Mouse (Mus musculus) 3T3-L1 (cell line): ENCODE results near the gene Tagap1.
"Not testable (repeated sequence)": the region's sequence is repeated elsewhere in the genome, so short reads cannot be mapped to it uniquely, and the experiment has no call there.

Experiments
- DNase-seq: peaks from one replicate; pipeline ENCODE4 v3.0.0-alpha.2; 2015; ENCODE audit warnings: low read depth, low spot score

Tagap1 gene

DNA sequence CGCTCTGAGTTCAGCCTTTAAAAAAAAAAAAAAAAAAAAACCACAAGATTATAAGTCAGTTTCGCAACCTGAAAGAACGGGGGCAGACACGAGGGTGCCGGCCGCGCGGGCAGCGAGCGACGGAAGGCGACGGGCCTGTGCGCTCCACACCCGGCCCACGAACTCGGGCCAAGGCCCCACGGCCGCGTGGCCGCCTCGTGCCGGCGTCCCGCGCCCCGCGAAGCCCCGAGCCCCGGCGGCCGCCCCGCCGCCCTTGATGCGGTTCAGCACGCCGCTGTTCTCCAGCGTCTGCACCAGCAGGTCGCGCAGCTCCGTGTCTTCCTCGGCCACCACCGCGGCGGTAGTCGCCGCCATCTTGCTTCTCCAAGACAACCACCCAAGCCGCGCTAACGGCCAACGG, at the start of gene Tagap1:
Gene Tagap1 (minus strand): TSS at position 381 of the 400 bp plus-strand sequence.
- DNase-seq: not testable (repeated sequence)

DNA sequence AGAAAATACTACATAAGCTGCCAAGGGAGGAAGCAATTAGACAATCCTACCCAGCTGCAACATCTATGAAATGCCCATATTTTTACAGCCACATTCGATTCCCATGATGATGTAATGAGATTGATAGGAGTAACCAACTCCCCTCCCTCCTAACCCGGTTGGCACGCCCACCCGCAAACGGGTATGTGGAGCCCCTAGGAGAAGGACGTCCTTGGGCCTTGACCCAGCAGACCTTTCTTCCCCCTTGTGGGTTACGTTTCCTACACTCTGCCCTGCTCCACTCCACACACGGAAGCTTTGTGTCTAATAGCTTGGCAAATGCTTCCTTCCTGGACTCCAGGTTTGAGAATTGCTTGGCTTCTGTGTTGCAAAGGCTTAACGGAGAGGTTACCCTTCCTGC, 48.9 kb upstream of the Tagap1 start:
- not testable (repeated sequence) for DNase-seq

DNA sequence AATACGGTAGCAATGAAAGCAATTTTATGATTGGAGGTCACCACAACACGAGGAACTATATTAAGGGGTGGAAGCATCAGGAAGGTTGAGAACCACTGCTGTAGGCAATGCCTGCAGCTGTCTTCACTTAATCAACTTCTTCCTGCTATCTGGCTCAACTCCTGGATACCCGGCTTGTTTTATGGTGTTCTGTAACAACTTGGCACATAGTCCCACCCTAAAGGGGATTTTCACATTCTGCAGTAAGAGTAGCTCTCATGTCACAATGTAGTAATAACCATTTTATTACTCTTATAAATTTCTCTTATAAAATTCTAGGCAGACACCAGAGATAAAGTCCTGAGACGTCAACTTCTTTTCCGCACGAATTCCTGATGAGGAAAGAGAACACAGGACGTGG, 48.5 kb upstream of the Tagap1 start:
- DNase-seq: not testable (repeated sequence)

DNA sequence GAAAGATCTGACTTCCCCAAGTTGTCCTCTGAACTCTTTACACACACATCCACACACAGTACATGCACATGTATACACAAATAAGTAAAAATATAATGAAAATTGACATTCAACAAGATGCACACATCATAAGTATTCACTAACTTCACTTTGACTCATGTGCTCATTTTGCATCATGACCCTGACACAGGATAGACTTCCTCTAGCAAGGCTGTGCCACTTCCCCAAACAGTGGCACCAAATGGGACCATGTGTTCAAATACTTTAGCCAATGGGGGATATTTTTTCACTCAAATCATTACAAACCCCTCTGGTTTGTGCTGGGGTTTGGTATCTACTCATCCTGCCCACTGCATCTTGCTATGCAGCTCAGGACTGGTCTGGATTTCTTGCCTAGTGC, 47.9 kb upstream of the Tagap1 start:
- not testable (repeated sequence) for DNase-seq

DNA sequence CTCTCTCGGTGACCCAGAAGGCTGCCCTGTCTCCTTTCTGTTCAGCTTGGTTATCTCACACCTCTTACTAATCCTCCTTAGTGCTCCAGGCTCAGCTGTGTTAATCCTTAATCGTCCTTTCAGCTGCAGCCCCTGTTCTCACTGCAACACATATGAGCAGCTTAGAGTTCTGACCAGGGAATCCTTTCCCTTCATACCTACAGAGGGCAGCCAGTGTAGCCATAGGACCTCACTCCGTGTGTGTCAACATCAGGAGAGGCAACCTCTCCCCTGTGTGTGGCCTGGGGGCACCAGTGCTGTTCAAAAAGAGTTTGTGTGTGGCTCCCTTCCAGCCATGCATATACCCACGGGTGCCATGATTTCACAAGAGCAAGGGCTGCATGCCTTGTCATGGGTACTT, 44.7 kb upstream of the Tagap1 start:
- not testable (repeated sequence) for DNase-seq

DNA sequence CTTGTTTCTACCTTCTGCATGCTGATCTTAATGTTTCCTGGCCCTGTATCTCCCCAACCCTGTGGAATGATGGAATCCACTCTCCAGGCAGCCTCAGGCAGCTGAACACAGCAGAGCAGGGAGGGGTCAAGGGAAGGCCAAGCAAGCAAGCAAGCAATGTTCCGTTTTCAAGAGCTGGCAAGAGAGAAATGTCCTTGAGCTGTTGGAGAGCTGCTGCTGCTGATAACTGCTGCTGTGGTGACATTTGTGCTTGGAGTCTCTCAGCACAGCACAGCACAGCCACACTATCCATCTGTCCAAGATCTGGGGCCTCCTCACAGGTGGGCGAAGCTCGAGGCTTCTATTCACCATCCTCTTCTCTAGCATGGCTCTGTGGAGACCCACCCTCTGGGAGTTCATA, 42.4 kb upstream of the Tagap1 start:
- DNase-seq: not testable (repeated sequence)

DNA sequence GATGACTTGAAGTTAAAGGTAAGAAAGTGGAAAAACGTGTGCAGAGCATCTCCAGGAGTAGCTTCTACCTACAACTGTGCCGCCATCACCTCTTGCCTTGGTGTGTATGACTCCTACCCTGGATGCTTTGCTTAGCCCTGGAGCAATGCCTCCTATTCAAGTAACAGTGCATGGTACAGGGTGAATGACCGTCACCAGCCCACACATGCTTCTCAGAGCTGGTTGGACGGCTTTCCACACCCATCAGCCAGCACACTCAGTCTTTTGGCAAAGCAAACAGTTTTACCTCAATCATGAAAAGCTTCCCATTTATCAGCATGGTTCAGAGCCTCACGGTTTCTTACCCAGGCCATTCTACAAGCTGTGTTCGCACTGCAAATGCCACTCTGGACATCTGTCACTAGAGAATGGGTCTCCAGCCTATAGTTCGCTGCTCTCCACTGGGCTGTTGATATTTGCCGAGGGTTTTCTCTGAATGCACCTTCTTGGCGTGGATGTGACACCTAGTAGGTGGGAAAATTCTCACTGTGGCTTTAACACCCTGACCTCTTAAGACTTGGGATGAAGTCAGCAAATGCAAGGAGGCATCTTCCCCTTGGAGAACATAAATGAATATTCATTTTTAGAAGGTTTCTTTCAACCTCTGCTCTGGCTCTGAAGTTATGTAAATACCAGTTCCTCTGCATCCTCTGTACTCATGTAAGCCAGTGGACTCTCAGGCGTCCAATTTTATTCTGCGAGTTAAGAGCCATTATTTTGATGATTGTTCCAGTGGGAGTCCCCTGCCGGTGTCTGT, 41.0 kb upstream of the Tagap1 start:
- DNase-seq: not testable (repeated sequence)

DNA sequence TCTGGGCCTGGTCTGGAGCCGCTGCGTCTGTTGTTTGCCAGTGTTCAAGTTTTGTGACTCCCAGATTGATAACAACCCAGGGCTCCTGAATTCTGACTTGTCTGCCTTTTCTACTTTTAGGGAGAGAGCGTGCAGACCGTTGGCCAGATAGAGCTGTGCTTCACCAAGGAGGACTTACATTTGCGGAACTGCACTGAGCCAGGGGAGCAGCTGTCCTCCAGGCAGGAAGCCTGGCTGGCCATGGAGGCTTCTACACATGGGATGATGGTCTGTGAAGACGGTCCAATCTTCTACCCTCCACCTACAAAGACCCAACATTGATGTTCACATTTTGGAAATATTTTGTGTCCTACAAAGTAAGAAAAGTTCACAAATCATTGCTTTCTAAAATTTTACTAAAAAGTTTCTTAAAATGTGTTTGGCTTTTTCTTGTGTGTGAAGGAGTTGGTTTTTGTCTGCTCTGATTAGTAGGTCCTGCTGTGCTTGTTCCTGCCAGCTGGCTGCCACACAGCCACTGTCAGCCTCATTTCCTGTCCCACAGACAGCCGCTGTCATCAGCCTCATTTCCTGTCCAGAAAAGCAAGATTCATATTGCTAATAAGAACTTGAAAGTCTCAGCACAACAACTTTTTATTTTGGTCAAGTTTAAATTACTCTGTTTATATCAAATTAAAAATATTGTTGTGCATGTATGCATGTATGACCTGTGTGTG, 37.0 kb upstream of the Tagap1 start:
- DNase-seq: not testable (repeated sequence)

DNA sequence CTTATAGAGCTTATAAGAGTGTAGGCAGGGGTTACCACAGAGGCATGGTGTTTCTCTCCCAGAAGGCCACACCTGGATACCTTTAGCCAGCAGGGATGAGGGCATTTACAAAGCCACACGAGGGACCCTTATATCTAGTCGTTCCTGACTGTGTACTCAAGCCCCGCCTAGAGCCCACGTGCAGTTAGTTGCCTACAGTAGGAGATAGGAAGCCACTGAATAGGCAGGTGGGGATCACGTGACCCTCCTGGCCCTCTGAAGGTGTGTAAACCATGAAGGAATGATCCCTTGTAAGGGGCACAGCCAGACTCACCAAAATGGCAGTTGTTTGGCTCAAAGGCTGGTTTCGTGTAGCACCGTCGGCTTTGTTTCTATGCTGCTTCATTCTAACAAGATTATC, 35.9 kb upstream of the Tagap1 start:
- not testable (repeated sequence) for DNase-seq

DNA sequence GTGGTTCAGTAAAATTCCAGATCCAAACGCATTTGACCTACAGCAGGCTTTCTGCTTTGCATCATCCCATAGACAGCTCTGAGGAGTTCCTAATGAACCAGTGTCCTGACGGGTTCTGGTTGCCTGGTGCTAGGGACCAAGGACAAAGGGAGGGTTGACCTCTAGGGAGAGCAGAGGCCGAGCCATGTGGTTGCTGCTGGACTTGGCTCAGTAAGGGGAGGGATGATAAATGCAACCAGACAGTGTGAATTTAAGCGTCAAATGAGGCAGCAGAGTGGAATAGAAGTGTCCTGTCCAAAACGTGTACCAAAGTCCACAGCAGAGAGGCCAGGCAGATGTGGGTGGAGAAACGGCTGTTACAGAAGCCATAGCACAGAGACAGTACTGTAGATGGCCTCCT, 34.5 kb upstream of the Tagap1 start:
- DNase-seq: not testable (repeated sequence)

DNA sequence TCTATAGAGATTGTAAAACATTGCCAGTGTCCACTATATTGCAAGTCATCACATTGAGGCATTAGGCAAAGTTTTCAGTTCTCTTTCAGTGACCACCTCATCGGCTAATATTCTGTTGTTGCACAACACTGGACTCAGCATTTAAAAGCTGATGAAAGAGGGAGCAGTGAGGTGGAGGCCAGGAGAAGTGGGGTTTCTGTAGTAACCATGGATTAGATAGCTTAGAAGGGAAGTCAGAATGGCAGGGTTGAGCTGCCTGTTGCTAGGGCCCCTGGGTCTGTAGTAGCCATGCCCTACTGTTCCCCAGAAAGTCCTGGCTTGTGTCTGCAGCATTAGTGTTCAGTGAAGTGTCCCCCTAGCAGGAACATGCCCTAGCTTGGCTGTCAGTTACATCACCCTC, 25.2 kb upstream of the Tagap1 start:
- DNase-seq: not testable (repeated sequence)

DNA sequence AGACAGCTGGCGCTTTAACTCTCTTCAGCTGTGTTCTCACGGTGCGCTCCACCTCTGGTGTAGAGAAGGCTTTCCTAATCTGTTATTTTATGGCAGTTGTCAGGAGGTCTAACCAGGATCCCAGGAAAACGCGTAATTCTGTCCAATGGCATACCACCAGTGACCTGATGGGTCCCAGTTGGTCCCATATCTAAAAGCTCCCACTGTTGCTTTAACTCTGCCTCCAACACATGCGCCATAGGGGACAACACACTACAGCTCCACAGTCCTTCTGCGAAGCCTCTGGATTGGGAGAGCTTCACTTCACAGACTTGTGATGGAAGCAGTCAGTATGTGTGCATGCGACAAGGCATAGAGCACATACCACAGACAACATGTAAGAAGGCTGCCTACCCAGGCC, 19.2 kb upstream of the Tagap1 start:
- DNase-seq: not testable (repeated sequence)

DNA sequence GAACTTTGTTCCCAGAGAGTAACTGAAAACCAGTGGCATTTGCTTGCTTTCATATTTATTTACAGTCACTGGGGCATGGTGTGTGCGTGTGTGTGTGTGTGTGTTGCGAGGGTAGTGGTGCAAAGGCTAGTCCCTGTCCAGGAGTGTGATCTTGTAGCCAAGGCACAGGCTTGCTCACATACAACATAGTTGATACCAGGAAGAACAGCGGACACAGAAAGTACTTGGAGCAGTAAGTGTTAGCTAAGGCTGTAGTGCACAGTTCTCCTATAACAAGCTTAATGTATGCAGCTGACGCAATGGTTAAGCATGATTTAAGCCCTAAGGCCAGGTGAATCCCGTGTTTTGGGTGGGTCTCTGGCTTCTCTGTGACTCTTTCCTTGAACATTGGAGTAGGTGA, 18.4 kb upstream of the Tagap1 start:
- DNase-seq: peak; percentile 16

DNA sequence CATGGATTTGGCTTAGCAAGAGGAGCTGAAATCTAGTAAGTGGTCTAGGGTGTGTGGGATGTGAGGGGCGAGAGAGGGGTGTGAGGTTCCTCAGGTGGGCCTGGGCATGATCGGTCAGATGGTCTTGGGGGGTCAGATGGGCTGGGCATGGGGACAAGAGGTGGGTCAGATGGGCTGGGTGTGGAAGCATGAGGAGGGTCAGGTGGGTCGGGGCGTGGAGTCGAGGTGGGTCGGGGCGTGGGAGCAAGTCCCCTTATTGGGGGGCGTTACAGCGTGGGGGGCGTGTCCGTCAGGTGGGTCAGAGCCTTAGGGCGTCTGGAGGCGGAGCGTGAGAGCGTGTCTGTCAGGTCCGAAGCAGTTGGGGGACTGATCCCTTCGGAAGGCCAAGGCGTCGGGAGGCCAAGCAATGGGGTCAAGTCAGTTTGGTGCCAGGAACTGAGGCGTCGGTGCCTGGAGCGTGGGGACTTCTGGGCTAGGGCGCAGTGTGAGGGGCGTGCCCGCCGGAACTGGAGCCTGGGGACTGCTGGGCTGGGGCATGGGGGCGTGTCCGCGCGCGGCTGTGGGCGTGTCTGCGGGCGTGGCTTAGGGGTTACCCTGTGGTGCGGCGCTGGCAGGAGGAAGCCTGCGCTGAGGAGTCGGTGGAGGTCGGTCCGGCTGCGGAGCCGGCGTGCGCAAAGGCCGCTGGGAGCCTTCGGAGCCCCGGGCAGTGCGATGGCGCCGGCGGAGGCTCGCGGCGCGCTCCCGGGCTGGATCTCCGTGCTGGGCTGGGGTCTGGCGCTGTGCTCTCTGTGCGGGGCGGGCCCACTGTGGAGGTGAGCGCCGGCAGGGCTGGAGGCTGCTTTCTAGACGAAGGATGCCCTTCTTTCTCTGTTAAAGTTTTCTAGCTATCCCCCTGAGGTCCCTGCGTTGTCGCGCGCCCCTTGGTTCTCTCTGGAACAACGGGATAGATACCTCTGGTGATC, 17.6 kb upstream of the Tagap1 start, which contains the start of gene Gm49721:
Gene Gm49721 (plus strand): TSS at position 618 of the 962 bp plus-strand sequence.
- peak; percentile 15 for DNase-seq

DNA sequence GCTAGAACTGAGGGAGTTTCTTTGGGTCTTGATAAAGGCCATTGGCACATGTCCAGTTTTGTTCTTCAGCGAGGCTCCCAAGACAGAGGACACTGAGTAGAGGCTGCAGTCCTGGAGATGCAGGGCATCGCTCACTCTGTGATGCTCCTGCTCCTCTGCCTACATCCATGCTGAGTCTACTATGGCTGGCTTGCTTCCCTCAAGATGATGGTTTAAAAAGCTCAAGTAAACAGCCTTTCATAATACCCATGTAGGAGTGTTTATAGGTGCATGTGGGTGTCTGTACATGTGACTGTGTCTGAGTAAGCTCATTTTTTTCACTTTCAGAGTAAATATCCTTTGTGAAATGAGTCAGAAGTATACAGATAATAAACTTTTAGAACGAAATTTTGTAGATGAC, 14.0 kb upstream of the Tagap1 start:
- not testable (repeated sequence) for DNase-seq

DNA sequence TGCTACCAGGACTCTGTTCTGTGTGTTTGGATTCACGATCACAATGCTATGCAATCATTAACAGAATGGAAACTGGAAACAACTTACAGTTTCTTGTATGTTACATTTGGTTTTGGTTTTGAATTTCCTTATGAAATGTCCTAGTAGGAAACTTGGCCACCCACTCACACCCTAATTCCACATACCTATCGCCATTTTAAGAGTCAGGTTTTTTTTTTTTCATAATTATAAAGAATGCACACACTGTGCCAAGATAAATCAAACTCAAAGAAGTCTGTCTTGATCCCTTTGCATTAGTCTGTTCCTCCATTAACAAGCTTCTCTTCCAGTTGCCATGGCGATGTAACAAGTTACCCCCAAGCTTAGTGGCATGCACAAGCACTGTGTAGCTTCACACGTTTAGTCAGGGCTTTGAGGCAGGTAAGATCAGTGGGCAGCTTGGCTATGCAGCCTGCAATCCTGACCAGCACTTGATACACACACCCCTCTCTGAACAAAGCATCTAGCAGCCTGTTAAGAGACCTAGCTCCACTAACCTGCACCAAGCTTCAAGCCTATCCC, 12.0 kb upstream of the Tagap1 start:
- DNase-seq: not testable (repeated sequence)

DNA sequence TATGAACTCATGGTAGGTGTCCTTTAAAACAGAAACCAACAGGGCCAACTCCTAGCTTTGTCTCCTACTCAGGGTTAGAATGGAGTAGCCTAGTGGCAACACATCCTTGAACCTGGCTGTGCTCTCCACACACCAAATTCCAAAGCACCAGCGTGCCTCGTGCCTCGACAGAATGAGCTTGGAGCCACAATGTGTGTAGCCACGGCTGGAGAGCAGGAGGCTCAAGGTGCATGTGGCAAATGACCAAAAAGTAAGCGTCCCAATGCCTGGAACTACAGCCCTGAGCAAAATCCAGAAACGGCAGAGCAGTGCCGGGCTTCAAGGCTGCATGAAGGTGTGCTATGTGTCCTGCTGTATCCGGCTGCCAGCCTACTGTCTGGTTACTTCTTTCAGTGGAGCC, 10.3 kb upstream of the Tagap1 start:
- not testable (repeated sequence) for DNase-seq

DNA sequence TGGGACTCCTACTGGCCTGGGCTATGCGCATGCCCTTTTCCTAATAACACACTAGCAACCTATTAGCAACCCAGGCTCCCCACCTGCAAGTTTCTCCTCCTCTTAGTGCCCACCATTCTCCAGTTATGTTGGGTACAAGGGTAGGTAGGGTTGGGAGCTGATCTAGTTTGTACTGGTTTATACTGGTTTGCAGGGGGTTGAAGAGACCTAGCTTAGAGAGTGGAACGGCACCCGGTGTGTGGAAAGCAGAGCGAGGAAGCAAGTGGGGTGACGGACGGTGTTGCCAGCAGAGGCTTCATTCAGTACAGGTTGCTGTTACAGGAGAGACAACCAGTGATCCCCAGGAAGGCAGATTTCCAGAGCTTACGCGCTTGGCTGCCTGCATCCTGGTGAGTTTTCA, 9.4 kb upstream of the Tagap1 start, which contains the start of gene Rnaset2b:
Gene Rnaset2b (plus strand): TSS at position 301 of the 400 bp plus-strand sequence.
- DNase-seq: not testable (repeated sequence)

DNA sequence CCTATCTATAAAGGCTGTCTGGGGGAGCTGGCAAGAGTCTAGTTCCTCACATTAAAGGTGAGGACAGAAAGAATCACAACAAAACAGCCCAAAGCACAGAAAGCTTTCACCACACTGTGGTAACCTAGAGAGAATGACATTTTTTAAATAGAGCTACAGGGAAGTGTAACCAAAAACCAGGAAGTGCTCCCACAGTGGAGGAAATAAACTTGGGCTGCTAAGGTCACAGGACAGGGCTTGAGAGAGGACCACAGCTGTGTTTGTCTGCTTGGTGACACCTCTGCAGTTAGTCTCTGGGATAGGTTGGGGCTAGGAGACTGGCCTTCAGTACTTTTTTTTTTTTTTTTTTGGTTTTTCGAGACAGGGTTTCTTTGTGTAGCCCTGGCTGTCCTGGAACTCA, 6.7 kb upstream of the Tagap1 start:
- not testable (repeated sequence) for DNase-seq

DNA sequence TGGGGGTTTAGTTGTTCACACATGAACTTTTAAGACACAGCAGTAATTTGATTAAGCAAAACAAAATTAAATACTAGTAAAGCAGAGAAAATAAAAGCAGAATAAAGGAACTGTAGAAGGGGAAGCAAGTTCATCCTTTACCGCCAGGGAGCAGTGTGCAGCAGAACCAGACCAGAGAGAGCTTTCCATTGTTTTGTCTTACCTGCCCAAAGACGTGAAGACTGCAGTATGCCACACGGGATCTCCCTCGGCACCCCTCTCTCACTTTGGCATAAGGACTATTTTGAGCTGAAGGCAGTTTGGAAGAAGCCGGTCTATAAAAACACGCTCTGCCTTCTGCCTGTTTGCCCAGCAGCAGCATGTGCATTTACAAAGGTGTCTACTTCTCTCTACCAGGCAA, 4.4 kb upstream of the Tagap1 start:
- DNase-seq: peak; percentile 49

DNA sequence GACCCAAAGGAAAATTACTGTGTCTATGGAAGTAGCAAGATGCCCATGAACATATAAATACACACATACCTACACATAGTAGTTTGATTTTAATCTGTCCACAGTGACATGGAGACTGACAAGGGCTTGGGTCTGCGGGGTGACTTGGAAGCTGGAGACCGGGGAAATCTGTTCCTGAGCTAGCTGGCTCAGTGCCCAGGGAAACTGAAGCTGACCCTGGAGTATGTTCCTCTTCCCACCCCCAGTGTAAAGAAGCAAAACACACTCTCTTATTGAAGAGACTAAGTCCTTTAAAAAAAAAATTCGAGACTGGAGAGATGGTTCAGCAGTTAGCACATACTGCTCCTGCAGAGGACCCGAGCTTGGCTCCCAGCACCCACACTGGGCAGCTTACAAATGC, 2.0 kb upstream of the Tagap1 start:
- not testable (repeated sequence) for DNase-seq
